ENCODE assay signal across 10 mouse cellular contexts in genomic region chr1:59187786-59188185, GRCm38 (mm10).
"Had no signal": no experiment of that assay in that cellular context is flagged by ENCODE, and none has a peak within 500 bp of the region (broad histone marks: within the 10 kb centered on the region; RNA-seq: fewer than 3 reads in every experiment).

No protein-coding gene starts in this region.

- DNase-seq: kidney, adult 2 months; kidney, postnatal 14 days; liver; liver, embryonic 13.5 days; liver, postnatal 0 days; lung, postnatal 14 days; retina, postnatal 1 day; right cerebral cortex, postnatal 25 days; thymus, postnatal 36 days had no signal

- ATAC-seq: liver, postnatal 0 days; midbrain, embryonic 15.5 days had no signal
